Mouse (Mus musculus) urinary bladder, postnatal 10 days (tissue): Measurements from ENCODE around the gene Chst11.

Experiments used
- DNase-seq: peaks from one replicate; pipeline ENCODE4 v3.0.0; 2022; ENCODE audit warnings: low spot score

Chst11 gene

GRCm38 (mm10) chr10:83143049-83143448 lies 157.8 kb downstream of the Chst11 start:
- no peak for DNase-seq

GRCm38 (mm10) chr10:83145836-83146235 lies 160.5 kb downstream of the Chst11 start:
- DNase-seq, result no peak

GRCm38 (mm10) chr10:83149342-83150178 lies 164.3 kb downstream of the Chst11 start:
- DNase-seq, result no peak

GRCm38 (mm10) chr10:83150587-83150986 lies 165.3 kb downstream of the Chst11 start:
- no peak for DNase-seq

- DNase-seq, result no peak
Measured at GRCm38 (mm10) chr10:83151362-83151761, 166.1 kb downstream of the Chst11 start.

- DNase-seq, result no peak
Measured at GRCm38 (mm10) chr10:83151896-83152685, 166.8 kb downstream of the Chst11 start.

- no peak for DNase-seq
Measured at GRCm38 (mm10) chr10:83152723-83153122, 167.4 kb downstream of the Chst11 start.

- DNase-seq, result no peak
Measured at GRCm38 (mm10) chr10:83153374-83153773, 168.1 kb downstream of the Chst11 start.

GRCm38 (mm10) chr10:83153887-83154286 lies 168.6 kb downstream of the Chst11 start:
- no peak for DNase-seq

GRCm38 (mm10) chr10:83157289-83157688 lies 172.0 kb downstream of the Chst11 start:
- DNase-seq, result no peak

- DNase-seq, result no peak
Measured at GRCm38 (mm10) chr10:83158322-83158721, 173.0 kb downstream of the Chst11 start.

- DNase-seq, result no peak
Measured at GRCm38 (mm10) chr10:83159229-83159628, 173.9 kb downstream of the Chst11 start.

GRCm38 (mm10) chr10:83161656-83162365 lies 176.5 kb downstream of the Chst11 start:
- DNase-seq, result no peak

- DNase-seq, result no peak
Measured at GRCm38 (mm10) chr10:83163946-83164345, 178.6 kb downstream of the Chst11 start.

- no peak for DNase-seq
Measured at GRCm38 (mm10) chr10:83164901-83165435, 179.7 kb downstream of the Chst11 start.

- DNase-seq, result no peak
Measured at GRCm38 (mm10) chr10:83165521-83166243, 180.4 kb downstream of the Chst11 start.

GRCm38 (mm10) chr10:83166272-83166671 lies 181.0 kb downstream of the Chst11 start:
- DNase-seq, result no peak

GRCm38 (mm10) chr10:83167492-83167891 lies 182.2 kb downstream of the Chst11 start:
- no peak for DNase-seq

GRCm38 (mm10) chr10:83168303-83169056 lies 183.2 kb downstream of the Chst11 start:
- DNase-seq, result no peak

GRCm38 (mm10) chr10:83169554-83169953 lies 184.3 kb downstream of the Chst11 start:
- DNase-seq, result no peak

GRCm38 (mm10) chr10:83178151-83178550 lies 192.9 kb downstream of the Chst11 start:
- no peak for DNase-seq
